Mouse (Mus musculus) thymus, postnatal 14 days (tissue): ENCODE measurements around the gene Dcaf11.

Experiments used
- DNase-seq: peaks from one replicate; pipeline ENCODE4 v3.0.0; 2021

Gene Dcaf11

GRCm38 (mm10) chr14:55557587-55557986, 2.2 kb upstream of the Dcaf11 start:
- no peak for DNase-seq

DNA sequence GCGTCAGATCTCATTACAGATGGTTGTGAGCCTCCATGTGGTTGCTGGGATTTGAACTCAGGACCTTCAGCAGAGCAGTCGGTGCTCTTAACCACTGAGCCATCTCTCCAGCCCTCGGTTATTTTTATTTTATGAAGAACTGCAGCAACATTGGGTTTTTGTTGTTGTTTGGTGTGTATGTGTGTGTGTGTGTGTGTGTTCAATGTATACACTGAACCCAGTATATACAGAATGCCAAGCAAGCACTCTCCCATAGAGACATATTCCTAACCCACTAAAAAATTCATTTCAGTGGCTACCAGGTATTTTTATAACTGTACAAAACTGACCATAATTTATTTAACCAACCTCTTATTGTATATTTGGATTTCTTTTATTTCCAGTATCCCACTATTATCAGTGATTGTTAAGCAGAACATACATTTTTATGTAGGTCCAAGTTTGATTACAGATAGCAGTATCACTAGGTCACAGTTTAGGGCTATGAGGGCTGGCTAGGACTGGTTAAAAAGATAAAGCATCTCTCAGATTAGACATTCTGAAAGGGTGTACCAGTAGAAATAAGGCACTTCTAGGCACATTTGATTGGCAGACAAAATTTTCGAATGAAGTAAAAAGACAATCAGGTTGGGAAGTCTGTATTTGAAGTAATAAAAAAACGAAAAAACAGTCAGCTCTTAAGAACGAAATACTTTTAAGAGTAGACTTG, 912 bp upstream of the Dcaf11 start:
- no peak for DNase-seq

GRCm38 (mm10) chr14:55560202-55561073, 632 bp downstream of the Dcaf11 start, which contains the start of gene A730061H03Rik:
A730061H03Rik (minus strand) TSS chr14:55560406.
- peak; percentile 98 for DNase-seq

GRCm38 (mm10) chr14:55561860-55562259, 2.1 kb downstream of the Dcaf11 start:
- DNase-seq, result no peak

- DNase-seq, result no peak
Measured at GRCm38 (mm10) chr14:55563249-55563648, 3.4 kb downstream of the Dcaf11 start.

DNA sequence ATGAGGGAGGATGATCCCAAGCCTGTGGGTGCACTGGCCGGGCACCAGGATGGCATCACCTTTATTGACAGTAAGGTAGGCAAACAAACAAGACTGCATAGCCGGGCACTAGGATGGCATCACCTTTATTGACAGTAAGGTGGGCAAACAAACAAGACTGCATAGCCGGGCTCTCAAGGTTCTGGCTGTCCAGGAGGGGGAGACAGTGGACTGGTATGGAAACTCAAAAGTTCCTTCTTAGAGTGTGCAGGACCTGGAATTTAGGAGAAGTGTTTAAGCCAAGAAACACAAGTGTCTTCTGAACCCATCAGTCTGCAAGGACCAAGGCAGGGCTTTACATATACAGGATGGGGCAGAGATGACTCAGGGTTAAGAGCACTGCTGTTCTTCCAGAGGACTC, 5.9 kb downstream of the Dcaf11 start:
- no peak for DNase-seq

- no peak for DNase-seq
Measured at GRCm38 (mm10) chr14:55567496-55567895, 7.7 kb downstream of the Dcaf11 start.

DNA sequence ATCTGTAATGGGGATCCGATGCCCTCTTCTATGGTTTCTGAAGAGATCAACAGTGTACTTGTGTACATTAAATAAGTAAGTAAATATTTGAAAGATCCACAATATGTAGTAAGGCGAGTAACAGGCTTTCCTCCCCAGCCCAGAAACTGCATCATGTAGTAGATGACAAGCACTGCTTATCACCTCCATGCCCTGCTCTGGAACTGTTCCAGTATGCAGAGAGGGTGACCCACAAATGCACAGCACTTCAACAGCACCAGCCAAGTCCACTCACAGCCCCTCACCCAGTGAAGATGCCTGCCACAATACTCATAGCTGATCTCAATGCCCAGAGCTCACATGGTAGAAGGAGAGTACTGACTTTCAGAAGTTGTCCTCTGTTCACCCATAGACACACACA, 10.8 kb downstream of the Dcaf11 start:
- DNase-seq, result no peak

GRCm38 (mm10) chr14:55571760-55572159, 12.0 kb downstream of the Dcaf11 start:
- no peak for DNase-seq

DNA sequence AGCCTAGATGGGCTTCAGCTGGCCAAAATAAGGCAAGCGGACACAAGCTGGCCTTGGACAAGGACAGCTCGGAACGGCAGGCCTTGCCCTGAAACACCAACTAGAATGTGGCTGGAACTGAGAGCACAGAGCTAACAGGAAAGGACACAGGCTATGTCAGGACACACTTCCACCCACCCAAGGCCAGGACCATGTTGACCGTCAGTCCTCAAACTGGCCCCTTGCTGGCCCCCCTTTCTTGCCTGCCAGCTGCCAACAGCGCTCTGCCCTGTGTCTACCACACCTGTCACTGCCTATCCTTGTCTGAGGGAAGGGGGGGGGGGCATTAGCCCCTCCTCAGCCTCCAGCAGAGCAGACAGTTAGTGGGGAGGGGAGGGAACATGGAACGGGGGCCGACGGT, 15.5 kb downstream of the Dcaf11 start, which contains the start of gene Fitm1:
Gene Fitm1, plus strand, starts transcription at position 316 of the 400 bp plus-strand sequence.
- no peak for DNase-seq

GRCm38 (mm10) chr14:55575711-55576110, 15.9 kb downstream of the Dcaf11 start:
- DNase-seq, result no peak

DNA sequence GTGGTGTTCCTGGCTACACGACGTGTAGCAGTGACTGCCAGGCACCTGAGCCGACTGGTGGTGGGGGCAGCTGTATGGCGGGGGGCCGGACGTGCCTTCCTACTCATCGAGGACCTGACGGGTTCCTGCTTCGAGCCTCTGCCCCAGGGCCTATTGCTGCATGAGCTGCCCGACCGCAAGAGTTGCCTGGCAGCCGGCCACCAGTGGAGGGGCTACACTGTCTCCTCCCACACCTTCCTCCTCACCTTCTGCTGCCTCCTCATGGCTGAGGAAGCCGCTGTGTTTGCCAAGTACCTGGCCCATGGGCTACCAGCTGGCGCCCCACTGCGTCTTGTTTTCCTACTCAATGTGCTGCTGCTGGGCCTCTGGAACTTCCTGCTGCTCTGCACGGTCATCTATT, 16.6 kb downstream of the Dcaf11 start:
- no peak for DNase-seq

DNA sequence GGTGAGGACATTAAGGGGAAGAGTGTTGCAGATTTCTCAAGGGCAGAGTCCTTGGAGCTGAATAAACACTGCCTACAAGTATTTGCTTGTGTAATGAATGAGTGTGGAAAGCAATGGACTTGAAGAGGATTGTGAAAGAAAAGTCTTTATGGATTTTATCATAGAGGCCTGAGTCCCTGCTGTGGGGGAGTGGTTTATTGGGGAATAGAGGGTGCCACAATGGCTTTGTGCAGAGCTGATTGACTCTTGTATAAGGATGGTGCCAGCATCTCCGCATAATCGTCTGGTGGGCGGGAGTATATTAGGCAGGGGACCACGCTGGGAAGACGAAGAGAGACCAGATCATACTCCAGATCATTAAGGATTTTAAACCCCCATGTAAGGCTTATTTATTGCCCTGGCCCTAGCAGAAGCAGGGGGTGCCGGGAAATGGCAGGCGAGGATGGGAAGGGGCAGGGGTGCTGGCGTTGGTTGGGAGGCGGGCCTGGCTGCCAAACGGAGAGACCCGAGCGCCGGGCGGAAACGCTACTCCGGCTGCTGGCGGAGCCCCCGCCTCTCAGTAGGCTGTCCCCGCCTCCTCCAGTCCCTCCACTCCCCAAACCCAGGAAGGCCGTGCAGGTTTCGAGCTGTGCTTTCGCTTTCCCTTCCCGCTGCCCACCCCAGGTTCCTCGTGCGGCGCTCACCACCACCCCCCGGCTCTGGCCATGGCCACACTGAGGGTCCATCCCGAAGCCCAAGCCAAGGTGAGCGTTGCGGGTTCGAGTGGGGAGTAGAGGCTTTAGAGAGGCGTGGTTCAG, 18.3 kb downstream of the Dcaf11 start, which contains the start of gene Psme1:
Gene Psme1, plus strand, starts transcription at position 253 of the 797 bp plus-strand sequence.
- peak; percentile 91 for DNase-seq

- DNase-seq, result no peak
Measured at GRCm38 (mm10) chr14:55578668-55579269, 19.0 kb downstream of the Dcaf11 start.

GRCm38 (mm10) chr14:55579511-55580496, 20.0 kb downstream of the Dcaf11 start:
- DNase-seq, result no peak

DNA sequence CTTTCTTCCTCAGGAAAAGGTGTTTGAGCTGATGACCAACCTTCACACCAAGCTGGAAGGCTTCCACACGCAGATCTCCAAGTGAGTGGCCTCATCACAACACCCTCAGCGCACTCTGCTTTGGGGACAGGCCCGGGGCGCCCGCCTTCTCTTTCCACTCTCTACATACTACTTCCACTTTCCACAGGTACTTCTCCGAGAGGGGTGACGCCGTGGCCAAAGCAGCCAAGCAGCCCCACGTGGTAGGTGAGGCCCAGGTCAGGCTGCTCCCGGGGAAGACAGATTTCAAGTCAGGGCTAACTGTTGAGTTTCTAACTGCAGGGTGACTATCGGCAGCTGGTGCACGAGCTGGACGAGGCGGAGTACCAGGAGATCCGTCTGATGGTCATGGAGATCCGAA, 20.9 kb downstream of the Dcaf11 start:
- DNase-seq, result no peak

- DNase-seq, result no peak
Measured at GRCm38 (mm10) chr14:55581981-55582681, 22.3 kb downstream of the Dcaf11 start.

DNA sequence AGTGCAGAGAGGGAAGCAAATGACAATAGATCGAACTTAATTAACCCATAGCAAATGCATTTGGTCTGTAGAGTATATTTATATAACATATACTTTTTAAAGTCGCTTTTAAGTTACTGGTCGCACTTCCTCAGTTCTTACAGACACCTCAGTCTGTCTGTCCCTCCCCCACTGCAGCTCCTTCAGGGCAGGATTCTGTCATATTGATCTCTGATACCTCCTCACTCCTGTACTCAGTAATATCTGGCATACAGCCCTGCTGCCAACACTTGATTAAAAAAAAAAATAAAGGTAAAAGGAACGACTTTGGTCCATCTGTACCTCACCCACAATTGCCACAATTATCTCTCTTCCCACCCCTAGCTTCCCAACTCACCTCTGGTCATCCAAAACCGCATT, 24.5 kb downstream of the Dcaf11 start:
- no peak for DNase-seq

GRCm38 (mm10) chr14:55584702-55585565, 25.1 kb downstream of the Dcaf11 start, which contains the start of gene Emc9:
Emc9 (minus strand) TSS chr14:55585302.
- peak; percentile 46 for DNase-seq

DNA sequence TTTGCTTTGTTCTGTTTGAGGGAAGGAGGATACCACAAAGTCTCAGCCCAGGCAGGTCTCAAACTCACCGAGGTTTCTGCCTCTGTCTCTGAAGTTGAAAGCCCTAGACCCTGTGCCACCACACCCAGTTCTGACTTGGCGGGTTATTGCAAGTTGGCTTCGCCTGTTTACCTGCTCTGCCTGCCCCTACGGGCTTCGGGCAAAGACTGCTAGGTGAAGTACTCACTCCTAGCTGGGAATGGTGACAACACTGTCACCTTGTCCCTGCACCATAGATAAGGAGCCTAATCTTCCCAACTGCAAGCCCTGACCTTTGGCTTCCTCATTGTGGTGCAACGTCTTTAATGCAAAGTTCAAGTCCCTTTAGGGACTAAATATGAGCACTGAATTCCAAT, 25.8 kb downstream of the Dcaf11 start:
- DNase-seq, result peak; percentile 30
